Mouse (Mus musculus) hindbrain, embryonic 11.5 days (tissue): ENCODE measurements around the gene Ppie. TPM values are rescaled to one million over a fixed set of nuclear protein-coding genes. Genes with fewer than 3 reads are reported as not detected.
"Not testable (repeated sequence)": the region's sequence is repeated elsewhere in the genome, so short reads cannot be mapped to it uniquely, and the experiment has no call there.

Experiments
- ATAC-seq: fragments of 200-750 bp; cut with Nextera tagmentation; 2 replicates; pipeline ENCODE4 v1.8.0; 2017; ENCODE audit warnings: mild to moderate bottlenecking, moderate TSS enrichment, moderate library complexity; ENCODE audit not compliant: low FRiP score
- DNase-seq: peaks from one replicate; pipeline ENCODE4 v3.0.0-alpha.2; 2015; ENCODE audit warnings: low spot score
- H3K27ac ChIP-seq: fragments of 300-500 bp; sonication (generic); 2 replicates; pipeline ENCODE4 v1.5.1; 2014; ENCODE audit warnings: mild to moderate bottlenecking, low read depth, low read length
- H3K27me3 ChIP-seq: fragments of 300-500 bp; sonication (generic); 2 replicates; pipeline ENCODE4 v1.6.1; 2014; ENCODE audit warnings: mild to moderate bottlenecking, low read length, moderate library complexity, mixed read lengths; ENCODE audit not compliant: control insufficient read depth, insufficient read depth
- H3K36me3 ChIP-seq: fragments of 300-500 bp; sonication (generic); 2 replicates; pipeline ENCODE4 v1.6.1; 2014; ENCODE audit warnings: mild to moderate bottlenecking, low read length, moderate library complexity, mixed read lengths; ENCODE audit not compliant: control insufficient read depth, insufficient read depth
- H3K4me1 ChIP-seq: fragments of 300-500 bp; sonication (generic); replicated peaks from 2 replicates; pipeline ENCODE4 v1.6.1; 2014; ENCODE audit warnings: low read length, mixed read lengths; ENCODE audit not compliant: control insufficient read depth, insufficient read depth
- H3K4me2 ChIP-seq: fragments of 300-500 bp; sonication (generic); replicated peaks from 2 replicates; pipeline ENCODE4 v1.6.1; 2014; ENCODE audit warnings: mild to moderate bottlenecking, low read depth, low read length
- H3K4me3 ChIP-seq: fragments of 300-500 bp; sonication (generic); 2 replicates; pipeline ENCODE4 v1.5.1; 2014; ENCODE audit warnings: low read depth, low read length
- H3K9ac ChIP-seq: fragments of 300-500 bp; sonication (generic); 2 replicates; pipeline ENCODE4 v1.6.1; 2014; ENCODE audit warnings: low read depth, low read length
- H3K9me3 ChIP-seq: fragments of 300-500 bp; sonication (generic); 2 replicates; pipeline ENCODE4 v1.6.1; 2016; ENCODE audit warnings: low read length; ENCODE audit not compliant: control insufficient read depth
- WGBS: fragments of 180-500 bp; shearing (Covaris S2); extraction: QIAGEN DNeasy Blood & Tissue Kit; methylation state at CpG from one replicate; pipeline ENCODE4 v1.1.7; 2014; 5-methylcytosine and 5-hydroxymethylcytosine counted together
- polyA plus RNA-seq: library from polyadenylated mRNA; unstranded; fragments of >200 nt; fragmentation: Nextera tagmentation; extraction: Ambion mirVana; gene quantifications from 2 replicates; pipeline ENCODE4 v1.2.1, GENCODE M21; 2014

Gene Ppie
- polyA plus RNA-seq = 106 and 112 TPM in 2 replicates

DNA sequence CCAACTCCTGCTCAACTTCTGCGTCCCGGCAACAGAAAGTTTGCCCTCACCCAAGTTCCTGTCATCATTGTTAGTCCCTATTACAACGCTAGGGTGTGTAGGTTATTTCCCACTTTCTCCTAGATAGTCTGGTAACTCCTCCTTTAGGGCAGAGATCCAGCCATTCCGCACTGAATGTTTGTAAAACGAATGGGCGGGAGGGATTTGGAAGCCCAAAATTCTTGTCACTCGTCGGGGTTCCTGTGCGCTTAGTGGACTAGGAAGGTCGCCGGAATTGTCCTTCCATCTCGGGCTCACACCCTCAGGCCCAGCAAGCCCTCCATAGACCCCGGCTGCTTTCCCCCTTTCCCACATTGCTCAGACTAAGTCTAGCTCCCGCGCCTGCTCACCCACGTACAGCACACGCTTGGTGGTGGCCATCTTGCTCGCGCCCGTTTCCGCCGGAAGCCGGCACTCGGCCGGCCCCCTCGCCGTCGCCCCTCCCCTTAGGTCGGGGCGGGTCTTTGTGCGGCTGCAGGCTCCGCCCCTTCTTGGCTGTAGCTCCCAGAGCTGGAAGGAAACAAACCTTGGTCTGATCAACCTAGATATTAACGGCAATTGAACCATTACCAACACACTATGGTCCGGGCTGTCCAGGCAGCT is at the start of gene Ppie:
Gene Ppie (minus strand): TSS at position 439 of the 642 bp plus-strand sequence.
- H3K27ac ChIP-seq = 0 out of 2 replicates have a peak within 1 kb of the TSS, but pooled peaks have one; percentile 33
- H3K36me3 ChIP-seq = no peaks in the 10 kb centered on the region
- peak; percentile 94 for DNase-seq
- H3K4me1 ChIP-seq = peaks cover 4% of the 10 kb centered on the region
- no peaks in the 10 kb centered on the region for H3K9me3 ChIP-seq
- no peaks in the 10 kb centered on the region for H3K27me3 ChIP-seq
- peak within 1 kb of the TSS; percentile 81 for H3K4me2 ChIP-seq
- WGBS = under 1% methylated on average over 34 of the region's 34 CpGs
- H3K9ac ChIP-seq = peak within 1 kb of the TSS; percentile 63
- ATAC-seq = peak; percentile 95
- peak within 1 kb of the TSS; percentile 71 for H3K4me3 ChIP-seq

DNA sequence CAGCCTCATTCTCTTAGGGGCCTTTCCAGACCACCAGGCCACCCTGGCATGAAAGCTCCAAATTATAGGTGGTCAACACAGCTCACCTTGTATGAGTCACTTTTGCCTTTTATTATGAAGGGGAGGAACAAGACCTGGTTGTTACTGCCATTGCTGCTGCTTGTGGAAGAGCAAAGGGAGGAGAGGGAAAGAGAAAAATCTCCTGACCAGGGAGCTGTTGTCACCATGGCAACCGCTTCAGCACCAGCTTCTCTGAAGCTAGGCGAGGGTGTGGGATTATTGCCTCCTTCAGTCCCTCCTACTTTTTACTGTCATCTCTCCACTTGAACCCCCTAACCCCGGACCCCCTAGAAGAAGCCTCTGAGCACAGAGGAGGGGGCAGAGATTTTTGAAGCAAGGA is 45.1 kb upstream of the Ppie start:
- H3K4me3 ChIP-seq = no peak overlapping the region
- WGBS = 52% methylated on average over 3 of the region's 3 CpGs
- H3K9me3 ChIP-seq = no peaks in the 10 kb centered on the region
- no peak overlapping the region for H3K9ac ChIP-seq
- H3K36me3 ChIP-seq = no peaks in the 10 kb centered on the region
- no peak overlapping the region for H3K27ac ChIP-seq
- DNase-seq (no peak), ATAC-seq (no peak)
- peaks cover 31% of the 10 kb centered on the region for H3K27me3 ChIP-seq
- H3K4me1 ChIP-seq = peaks cover 8% of the 10 kb centered on the region
- no peak overlapping the region for H3K4me2 ChIP-seq

DNA sequence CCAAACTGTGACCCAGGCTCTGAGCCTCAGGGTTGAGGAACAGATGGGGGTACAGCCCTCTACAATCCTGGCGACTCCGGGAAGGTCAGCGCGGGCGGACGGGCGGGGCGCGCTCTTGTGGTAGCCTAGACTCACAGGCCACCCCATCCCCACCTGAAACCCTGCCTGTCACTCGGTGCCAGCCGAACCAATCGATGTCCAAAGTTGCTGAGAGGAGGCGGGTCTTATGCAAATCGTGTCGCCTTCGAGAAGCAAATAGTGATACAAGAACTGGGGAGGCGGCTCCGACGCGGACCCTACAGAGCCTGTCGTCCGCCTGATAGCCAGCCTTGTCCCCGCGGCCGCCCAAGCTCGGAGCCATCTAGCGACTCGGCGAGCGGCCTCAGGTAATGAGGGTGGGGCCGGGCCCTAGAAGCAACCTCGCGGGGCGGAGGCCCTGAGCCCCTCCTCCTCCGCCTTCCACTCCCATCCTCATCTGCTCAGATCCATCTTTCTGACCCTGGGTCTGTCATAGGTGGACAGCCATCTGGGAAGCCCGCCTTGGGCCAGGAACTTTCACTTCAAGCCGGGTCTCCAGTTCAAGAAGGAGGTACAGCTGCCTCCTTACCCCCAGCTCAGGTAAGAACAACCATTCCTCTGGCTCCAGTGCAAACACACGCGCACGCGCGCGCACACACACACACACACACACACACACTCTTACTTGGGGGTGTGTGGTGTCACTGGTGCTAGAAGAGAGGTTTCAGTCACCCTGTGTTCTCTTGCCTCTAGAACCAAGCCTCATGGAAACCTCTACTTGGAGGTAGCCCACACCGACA is 43.7 kb upstream of the Ppie start:
- H3K27me3 ChIP-seq = peaks cover 31% of the 10 kb centered on the region
- no peak overlapping the region for H3K27ac ChIP-seq
- peak overlapping the region; percentile 26 for H3K4me3 ChIP-seq
- 10% methylated on average over 43 of the region's 44 CpGs for WGBS
- peak; percentile 86 for DNase-seq
- H3K9ac ChIP-seq = peak overlapping the region; percentile 22; the same call in 1 of the 2 replicates
- H3K36me3 ChIP-seq = no peaks in the 10 kb centered on the region
- peak overlapping the region; percentile 58 for H3K4me2 ChIP-seq
- peak; percentile 90 for ATAC-seq
- H3K9me3 ChIP-seq = no peaks in the 10 kb centered on the region
- peaks cover 8% of the 10 kb centered on the region for H3K4me1 ChIP-seq

DNA sequence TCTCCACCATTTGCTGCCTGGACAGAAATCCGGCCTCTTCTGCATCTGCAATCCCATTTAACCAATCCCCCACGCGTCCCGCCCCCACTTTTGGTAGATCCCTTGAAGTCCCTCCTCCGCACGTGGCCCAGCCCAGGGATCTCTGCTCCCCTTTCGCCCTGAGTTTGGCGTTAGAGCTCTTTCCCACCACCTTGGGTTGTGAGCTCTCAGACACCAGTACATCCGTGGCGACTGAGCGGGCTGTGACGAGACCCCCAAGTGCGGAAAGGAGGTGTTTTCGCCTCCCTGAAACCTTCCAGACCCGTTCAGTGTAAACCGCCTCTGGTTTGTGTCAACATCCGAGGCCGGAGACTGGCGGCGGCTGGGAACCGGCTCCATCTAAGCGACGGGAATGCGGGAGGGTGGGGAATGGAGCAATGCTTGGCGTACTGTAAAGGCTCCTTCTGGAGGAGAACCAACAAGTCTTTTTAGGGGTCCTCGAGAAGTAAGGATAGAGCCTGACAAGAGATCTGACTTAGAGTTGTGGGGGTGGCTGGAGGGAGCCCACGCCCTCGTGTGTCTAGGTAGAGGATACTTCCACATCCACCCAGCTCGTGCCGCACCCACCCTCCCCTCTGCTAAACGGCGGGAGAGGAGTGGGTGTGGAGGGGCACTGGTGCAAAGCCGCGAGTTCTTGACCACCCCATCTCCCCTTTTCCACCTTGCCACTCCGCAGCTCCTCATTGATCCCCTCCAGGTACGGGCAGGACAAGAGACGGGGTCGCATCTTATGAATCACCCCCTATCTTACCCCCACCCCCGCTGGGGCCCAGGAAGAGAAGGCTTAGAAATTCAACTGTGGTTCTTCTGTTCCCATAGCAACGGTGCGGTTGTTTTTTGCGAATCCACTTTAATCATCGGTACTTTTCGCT is 42.8 kb upstream of the Ppie start, which contains the start of gene Hpcal4:
Gene Hpcal4 (plus strand): TSS at position 900 of the 911 bp plus-strand sequence.
- WGBS = under 1% methylated on average over 43 of the region's 44 CpGs
- H3K27ac ChIP-seq = no peak within 1 kb of the TSS
- DNase-seq = peak; percentile 61

DNA sequence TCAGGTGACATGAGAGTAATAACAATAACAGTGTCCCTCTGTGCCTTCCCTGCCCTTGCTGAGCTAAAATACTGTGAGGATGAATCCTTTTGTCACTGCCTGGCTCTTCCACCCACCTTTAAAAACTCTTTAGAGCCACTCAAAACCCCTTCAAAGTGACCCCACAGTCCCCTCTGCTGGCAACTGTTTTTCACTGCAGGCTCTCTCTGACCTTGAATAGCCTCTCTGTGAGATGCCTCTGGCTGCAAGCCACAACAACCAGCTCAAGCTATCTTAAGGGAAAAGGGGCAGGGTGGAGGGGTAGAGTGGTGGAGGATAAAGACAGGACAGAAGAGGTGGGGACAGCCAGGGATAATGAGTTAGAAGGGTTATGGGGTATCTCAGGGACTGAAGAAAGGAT is 32.1 kb upstream of the Ppie start:
- H3K4me2 ChIP-seq = no peak overlapping the region
- H3K9ac ChIP-seq = no peak overlapping the region
- DNase-seq (no peak), ATAC-seq (no peak)
- no peaks in the 10 kb centered on the region for H3K9me3 ChIP-seq
- H3K4me3 ChIP-seq = no peak overlapping the region
- no peaks in the 10 kb centered on the region for H3K27me3 ChIP-seq
- no peaks in the 10 kb centered on the region for H3K36me3 ChIP-seq
- no peaks in the 10 kb centered on the region for H3K4me1 ChIP-seq
- no peak overlapping the region for H3K27ac ChIP-seq

More for the DNA sequence above, 42.8 kb upstream of the Ppie start, which contains the start of gene Hpcal4:
- Histone ChIP-seq H3K4me1 (peaks cover 8% of the 10 kb centered on the region), H3K27me3 (peaks cover 31% of the 10 kb centered on the region), H3K9ac (peak within 1 kb of the TSS; percentile 22; the same call in 1 of the 2 replicates), H3K4me3 (peak within 1 kb of the TSS; percentile 26), H3K36me3 (no peaks in the 10 kb centered on the region), H3K4me2 (peak within 1 kb of the TSS; percentile 58), H3K9me3 (no peaks in the 10 kb centered on the region)
- peak; percentile 68 for ATAC-seq

DNA sequence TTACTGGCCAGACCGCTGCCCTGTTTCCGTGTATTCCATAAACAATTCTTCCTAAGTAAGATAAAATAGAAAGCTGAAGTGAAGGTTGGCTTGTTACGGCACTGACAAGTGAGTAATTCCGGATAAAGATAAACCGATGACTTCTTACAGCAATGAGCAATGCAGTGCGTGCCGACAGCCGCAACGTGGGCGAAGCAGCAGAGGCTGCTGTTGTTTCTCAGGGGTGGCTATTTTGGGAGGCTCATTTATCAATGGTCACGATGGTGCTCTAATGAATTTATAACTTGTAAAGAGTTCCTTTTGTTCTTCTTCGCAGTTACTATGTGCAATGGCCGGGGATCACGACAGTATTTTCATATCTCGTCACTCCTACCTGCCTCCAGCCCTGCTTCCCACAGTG is 24.4 kb upstream of the Ppie start:
- Histone ChIP-seq H3K27me3 (no peaks in the 10 kb centered on the region), H3K27ac (no peak overlapping the region), H3K9ac (no peak overlapping the region), H3K9me3 (no peaks in the 10 kb centered on the region), H3K4me2 (no peak overlapping the region), H3K4me3 (no peak overlapping the region), H3K4me1 (no peaks in the 10 kb centered on the region), H3K36me3 (no peaks in the 10 kb centered on the region)
- ATAC-seq = no peak
- DNase-seq = no peak
- WGBS = 89% methylated on average over 15 of the region's 15 CpGs

DNA sequence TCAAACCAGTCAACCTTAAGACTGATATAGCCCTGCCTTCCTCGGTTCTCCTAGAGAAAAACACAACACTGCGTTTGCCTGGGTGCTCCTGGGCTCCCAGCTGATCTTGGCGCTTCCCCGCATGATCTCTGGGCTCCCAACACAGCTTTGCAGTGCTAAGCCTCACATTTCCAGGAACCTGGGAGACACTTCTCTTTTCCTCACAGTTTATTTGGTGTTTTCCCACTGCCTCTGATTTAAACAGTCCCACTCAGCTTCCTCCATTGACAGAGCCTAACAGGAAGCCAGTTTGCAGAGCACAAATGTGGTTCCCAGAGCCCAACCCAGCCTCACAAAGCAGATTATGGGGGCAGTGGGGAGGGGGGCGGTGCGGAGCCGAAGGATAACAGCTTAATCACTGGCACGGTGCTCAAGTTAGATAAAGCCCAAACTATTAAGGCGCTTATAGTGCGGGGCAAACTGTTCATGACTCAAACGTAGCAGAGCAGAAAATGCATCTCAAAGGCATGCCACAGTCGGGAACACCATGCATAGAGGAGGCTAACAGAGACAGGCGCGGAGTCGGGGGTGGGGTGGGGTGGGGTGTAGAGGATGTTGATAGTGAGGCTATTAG is 22.7 kb upstream of the Ppie start:
- ATAC-seq (no peak), DNase-seq (no peak)
- H3K27ac ChIP-seq = no peak overlapping the region
- no peaks in the 10 kb centered on the region for H3K4me1 ChIP-seq
- H3K27me3 ChIP-seq = no peaks in the 10 kb centered on the region
- H3K4me2 ChIP-seq = no peak overlapping the region
- no peak overlapping the region for H3K4me3 ChIP-seq
- no peak overlapping the region for H3K9ac ChIP-seq
- WGBS = 28% methylated on average over 15 of the region's 15 CpGs
- H3K36me3 ChIP-seq = no peaks in the 10 kb centered on the region
- H3K9me3 ChIP-seq = no peaks in the 10 kb centered on the region

DNA sequence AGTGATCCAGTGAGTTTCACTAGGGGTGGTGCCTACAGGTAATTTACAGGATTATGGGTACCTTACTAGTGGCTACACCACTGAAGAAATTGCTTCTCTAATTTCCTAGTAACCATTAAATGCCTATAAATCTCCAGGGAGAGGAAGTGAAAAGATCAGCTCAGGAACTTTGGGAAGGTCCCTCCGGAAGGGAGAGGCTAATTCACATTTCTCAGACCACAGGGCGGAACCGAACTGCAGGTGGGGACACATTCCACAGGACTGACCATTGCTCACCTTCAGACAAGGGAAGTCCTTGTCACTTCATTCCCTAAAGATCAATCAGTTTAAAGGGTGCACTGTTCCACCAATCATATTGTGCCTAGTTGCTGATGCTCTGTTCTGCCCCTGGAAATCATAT is 21.5 kb upstream of the Ppie start:
- H3K4me1 ChIP-seq, H3K9me3 ChIP-seq, ATAC-seq, H3K4me2 ChIP-seq, H3K27ac ChIP-seq, H3K9ac ChIP-seq, H3K27me3 ChIP-seq, DNase-seq, H3K4me3 ChIP-seq, H3K36me3 ChIP-seq: not testable (repeated sequence)
- WGBS = 83% methylated on average over 3 of the region's 3 CpGs
